In genomic region chr9:52048650-52049081, GRCm38 (mm10) we compare ENCODE assay signal across 8 mouse cellular contexts. TPM values are rescaled to one million over a fixed set of nuclear protein-coding genes. Genes with fewer than 3 reads are reported as not detected.
DNase-seq lines count a peak whose midpoint lies in the region; ATAC-seq and TF ChIP-seq lines count a peak whose summit lies in the region.

No protein-coding gene starts in this region.

- peak; percentile 27 to 37 for DNase-seq in lung, adult 18-20 months
- no peak for DNase-seq in lung, postnatal 25 days (ENCODE audit: low spot score)
- DNase-seq in cerebellum, postnatal 36 days: peak; percentile 48 to 61
- DNase-seq in gastrocnemius, adult 2 months: peak; percentile 70
- peak; percentile 50 for DNase-seq in stomach, postnatal 0 days (ENCODE audit: low spot score)

- peak overlapping the region; percentile 100 for H3K27ac ChIP-seq in gastrocnemius, adult 2 months
- H3K27ac ChIP-seq in hindbrain, embryonic 16.5 days (ENCODE audit: low read depth, low read length): peak overlapping the region; percentile 97
- H3K27ac ChIP-seq in limb, embryonic 13.5 days: peak overlapping the region; percentile 100
- H3K27ac ChIP-seq in midbrain, embryonic 16.5 days (ENCODE audit: low read length): peak overlapping the region; percentile 97
- H3K27ac ChIP-seq in stomach, postnatal 0 days (replicated peaks): peak overlapping the region; percentile 99

- H3K9me3 ChIP-seq in hindbrain, embryonic 16.5 days (ENCODE audit: control insufficient read depth, low read length): no peaks in the 10 kb centered on the region
- H3K9me3 ChIP-seq in limb, embryonic 13.5 days: no peaks in the 10 kb centered on the region
- H3K9me3 ChIP-seq in midbrain, embryonic 16.5 days (replicated peaks; ENCODE audit: control insufficient read depth, low read length, poor library complexity, severe bottlenecking): no peaks in the 10 kb centered on the region
- no peaks in the 10 kb centered on the region for H3K9me3 ChIP-seq in stomach, postnatal 0 days (ENCODE audit: control insufficient read depth, low read length)

- TF ChIP-seq EP300 in stomach, postnatal 0 days (optimal IDR thresholded peaks at IDR 0.05): no peak

- H3K27me3 ChIP-seq in hindbrain, embryonic 16.5 days (replicated peaks; ENCODE audit: control insufficient read depth, insufficient read depth, low read length): no peaks in the 10 kb centered on the region
- H3K27me3 ChIP-seq in limb, embryonic 13.5 days: no peaks in the 10 kb centered on the region
- H3K27me3 ChIP-seq in midbrain, embryonic 16.5 days (ENCODE audit: control insufficient read depth, insufficient read depth, low read depth, low read length): no peaks in the 10 kb centered on the region
- no peaks in the 10 kb centered on the region for H3K27me3 ChIP-seq in stomach, postnatal 0 days (ENCODE audit: control insufficient read depth, insufficient read depth, low read length)

- H3K36me3 ChIP-seq in hindbrain, embryonic 16.5 days (ENCODE audit: control insufficient read depth, insufficient read depth, low read length): no peaks in the 10 kb centered on the region
- no peaks in the 10 kb centered on the region for H3K36me3 ChIP-seq in limb, embryonic 13.5 days
- H3K36me3 ChIP-seq in midbrain, embryonic 16.5 days (ENCODE audit: control insufficient read depth, insufficient read depth, low read length): no peaks in the 10 kb centered on the region
- no peaks in the 10 kb centered on the region for H3K36me3 ChIP-seq in stomach, postnatal 0 days (ENCODE audit: control insufficient read depth, insufficient read depth, low read length)

- no peak for TF ChIP-seq CTCF in gastrocnemius, adult 2 months (IDR thresholded peaks at IDR 0.05)
- TF ChIP-seq CTCF in stomach, postnatal 0 days (IDR thresholded peaks at IDR 0.05; ENCODE audit: low read depth): no peak

- peaks cover 21% of the 10 kb centered on the region for H3K4me1 ChIP-seq in hindbrain, embryonic 16.5 days (ENCODE audit: control insufficient read depth, insufficient read depth, low read depth, low read length)
- H3K4me1 ChIP-seq in limb, embryonic 13.5 days: peaks cover 35% of the 10 kb centered on the region
- H3K4me1 ChIP-seq in midbrain, embryonic 16.5 days (ENCODE audit: control insufficient read depth, insufficient read depth, low read length): peaks cover 26% of the 10 kb centered on the region
- no peaks in the 10 kb centered on the region for H3K4me1 ChIP-seq in stomach, postnatal 0 days (replicated peaks; ENCODE audit: control insufficient read depth, insufficient read depth)

- H3K4me3 ChIP-seq in gastrocnemius, adult 2 months: peak overlapping the region; percentile 96
- peak overlapping the region; percentile 96 for H3K4me3 ChIP-seq in hindbrain, embryonic 16.5 days (ENCODE audit: low read length)
- peak overlapping the region; percentile 95 for H3K4me3 ChIP-seq in limb, embryonic 13.5 days
- peak overlapping the region; percentile 93 for H3K4me3 ChIP-seq in midbrain, embryonic 16.5 days (ENCODE audit: low read depth, low read length)
- peak overlapping the region; percentile 95 for H3K4me3 ChIP-seq in stomach, postnatal 0 days (ENCODE audit: low read depth, low read length)

- intact Hi-C loops in gastrocnemius, adult 2 months (cut with DNase I): loop anchor here (5.0 kb wide), 2 partner anchors 61 to 119 kb away; partner anchors contain the start of gene Zc3h12c

- H3K9ac ChIP-seq in hindbrain, embryonic 16.5 days (ENCODE audit: low read depth, low read length): peak overlapping the region; percentile 99
- H3K9ac ChIP-seq in limb, embryonic 13.5 days: peak overlapping the region; percentile 99
- H3K9ac ChIP-seq in midbrain, embryonic 16.5 days (ENCODE audit: low read depth, low read length): peak overlapping the region; percentile 96
- peak overlapping the region; percentile 98 for H3K9ac ChIP-seq in stomach, postnatal 0 days (ENCODE audit: low read length)

- peak; percentile 76 for ATAC-seq in hindbrain, embryonic 16.5 days
- peak; percentile 20 for ATAC-seq in limb, embryonic 13.5 days (ENCODE audit: low FRiP score, low read depth)
- peak; percentile 58 for ATAC-seq in midbrain, embryonic 16.5 days
- peak; percentile 66 for ATAC-seq in stomach, postnatal 0 days (ENCODE audit: low FRiP score, low TSS enrichment)

- under 1% methylated on average over 50 of the region's 60 CpGs for WGBS in hindbrain, embryonic 16.5 days
- WGBS in limb, embryonic 13.5 days: under 1% methylated on average over 57 of the region's 60 CpGs
- 0% methylated on average over 54 of the region's 60 CpGs for WGBS in midbrain, embryonic 16.5 days
- WGBS in stomach, postnatal 0 days: under 1% methylated on average over 48 of the region's 60 CpGs

- peak overlapping the region; percentile 68 for H3K4me2 ChIP-seq in hindbrain, embryonic 16.5 days (ENCODE audit: low read length)
- H3K4me2 ChIP-seq in limb, embryonic 13.5 days (replicated peaks): peak overlapping the region; percentile 80
- H3K4me2 ChIP-seq in midbrain, embryonic 16.5 days (ENCODE audit: low read length): peak overlapping the region; percentile 67
- H3K4me2 ChIP-seq in stomach, postnatal 0 days (replicated peaks; ENCODE audit: low read depth): peak overlapping the region; percentile 67

RNA-seq across cellular contexts. Expression of gene Rdx, which starts 1.7 kb away (rescaled TPM):
- 100 to 1,000 TPM; 118 to 125 TPM for total RNA-seq in gastrocnemius, adult 2 months (2021)
- polyA plus RNA-seq in hindbrain, embryonic 16.5 days (2015; fragmentation: Nextera tagmentation; extraction: Ambion mirVana): 70.7 and 71.5 TPM in 2 replicates
- 148 and 149 TPM in 2 replicates for polyA plus RNA-seq in limb, embryonic 13.5 days (2015; fragmentation: Nextera tagmentation; extraction: Ambion mirVana)
- 62.6 and 70.9 TPM in 2 replicates for polyA plus RNA-seq in midbrain, embryonic 16.5 days (2015; fragmentation: Nextera tagmentation; extraction: Ambion mirVana)
- polyA plus RNA-seq in stomach, postnatal 0 days (2015; fragmentation: Nextera tagmentation; extraction: Ambion mirVana): 40.9 and 52.7 TPM in 2 replicates

Comparison
In these comparisons a context has a peak if more than half of its experiments do, and no peak if none do; other contexts are left out.
1. ATAC-seq: peak in every context shown above with its lines; median percentile 76 in hindbrain, embryonic 16.5 days; 66 in stomach, postnatal 0 days; 58 in midbrain, embryonic 16.5 days; 20 in limb, embryonic 13.5 days.